Mouse (Mus musculus): ENCODE results near the gene C3.

DNA sequence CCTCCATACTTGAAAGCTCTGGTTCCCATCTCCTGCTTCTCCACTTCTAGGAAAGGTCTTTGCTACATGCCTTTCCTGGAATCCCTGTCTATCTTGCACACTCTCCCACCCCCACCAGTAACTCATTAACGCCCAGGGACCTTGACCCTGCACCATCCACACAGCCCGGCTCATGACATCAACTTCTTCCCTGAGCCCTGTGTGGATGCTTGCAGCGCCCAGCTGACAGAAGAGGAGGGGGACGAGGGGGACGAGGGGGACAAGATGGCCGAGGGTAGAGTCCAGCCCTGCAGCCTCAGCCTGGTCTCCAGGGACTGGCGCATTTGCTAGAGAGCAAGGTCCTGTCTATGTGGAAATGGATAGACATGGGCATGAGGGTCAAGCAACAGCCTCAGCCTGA is 5.1 kb upstream of the C3 start:
- TF ChIP-seq CTCF (IDR thresholded peaks at IDR 0.05; ENCODE audit: extremely low read depth, insufficient read depth, insufficient read length, insufficient replicate concordance) (no peak), POLR2A (IDR thresholded peaks at IDR 0.05; ENCODE audit: low read depth, low read length) (no peak)
